Mouse (Mus musculus) liver, postnatal 0 days (tissue): ENCODE results near the gene Tpgs1. TPM values are rescaled to one million over a fixed set of nuclear protein-coding genes. Genes with fewer than 3 reads are reported as not detected.

ENCODE experiments used
- ATAC-seq: fragments of 200-750 bp; cut with Nextera tagmentation; 2 replicates; pipeline ENCODE4 v1.8.0; 2017; ENCODE audit warnings: mild to moderate bottlenecking, moderate library complexity
- DNase-seq: peaks from one replicate; pipeline ENCODE4 v3.0.0-alpha.2; 2016
- H3K27ac ChIP-seq: fragments of 300-500 bp; sonication (generic); 2 replicates; pipeline ENCODE4 v1.5.1; 2014; ENCODE audit warnings: antibody characterized with exemption, moderate library complexity, mild to moderate bottlenecking, low read depth
- H3K27me3 ChIP-seq: fragments of 300-500 bp; sonication (generic); 2 replicates; pipeline ENCODE4 v1.6.1; 2014; ENCODE audit warnings: low read length, control low read depth, mixed read lengths; ENCODE audit not compliant: insufficient read depth
- H3K36me3 ChIP-seq: fragments of 300-500 bp; sonication (generic); replicated peaks from 2 replicates; pipeline ENCODE4 v1.6.1; 2014; ENCODE audit warnings: mild to moderate bottlenecking, control low read depth, low read length, moderate library complexity, mixed read lengths; ENCODE audit not compliant: insufficient read depth
- H3K4me1 ChIP-seq: fragments of 300-500 bp; sonication (generic); 2 replicates; pipeline ENCODE4 v1.6.1; 2014; ENCODE audit warnings: antibody characterized with exemption, mild to moderate bottlenecking, control low read depth; ENCODE audit not compliant: insufficient read depth
- H3K4me2 ChIP-seq: fragments of 300-500 bp; sonication (generic); 2 replicates; pipeline ENCODE4 v1.6.1; 2014; ENCODE audit warnings: low read depth, mild to moderate bottlenecking, low read length, moderate library complexity, mixed read lengths
- H3K4me3 ChIP-seq: fragments of 300-500 bp; sonication (generic); 2 replicates; pipeline ENCODE4 v1.5.1; 2014; ENCODE audit warnings: low read depth, low read length
- H3K9ac ChIP-seq: fragments of 300-500 bp; sonication (generic); replicated peaks from 2 replicates; pipeline ENCODE4 v1.6.1; 2014; ENCODE audit warnings: mild to moderate bottlenecking, moderate library complexity
- H3K9me3 ChIP-seq: fragments of 300-500 bp; sonication (generic); 2 replicates; pipeline ENCODE4 v1.6.1; 2016; ENCODE audit warnings: mild to moderate bottlenecking, control low read depth, low read length, mixed read lengths
- CTCF ChIP-seq: sonication (generic); IDR thresholded peaks from 2 replicates; pipeline ENCODE4 v1.5.1; 2016; ENCODE audit warnings: antibody characterized with exemption, low read depth
- EP300 ChIP-seq: IDR thresholded peaks from 2 replicates; pipeline ENCODE4 v1.6.1; 2016; ENCODE audit warnings: antibody characterized with exemption, low read depth, mild to moderate bottlenecking
- WGBS: fragments of 180-500 bp; shearing (Covaris S2); extraction: QIAGEN DNeasy Blood & Tissue Kit; methylation state at CpG from one replicate; pipeline ENCODE4 v1.1.7; 2014; ENCODE audit not compliant: insufficient replicate concordance; 5-methylcytosine and 5-hydroxymethylcytosine counted together
- polyA plus RNA-seq: library from polyadenylated mRNA; unstranded; fragments of >200 nt; fragmentation: Nextera tagmentation; extraction: Ambion mirVana; gene quantifications from 2 replicates; pipeline ENCODE4 v1.2.1, GENCODE M21; 2015

Gene Tpgs1
- polyA plus RNA-seq, 1 experiment from 2014 or later: 24.9 TPM

GRCm38 (mm10) chr10:79686219-79686618, 17.1 kb downstream of the Tpgs1 start:
- DNase-seq (no peak), ATAC-seq (no peak)
- H3K4me2 ChIP-seq: no peak overlapping the region
- no peak overlapping the region for H3K4me3 ChIP-seq
- TF ChIP-seq CTCF (no peak), EP300 (no peak)
- WGBS: 83% methylated on average over 2 of the region's 2 CpGs
- H3K36me3 ChIP-seq: peaks cover 49% of the 10 kb centered on the region
- no peaks in the 10 kb centered on the region for H3K27me3 ChIP-seq
- no peaks in the 10 kb centered on the region for H3K9me3 ChIP-seq
- H3K27ac ChIP-seq: no peak overlapping the region
- no peak overlapping the region for H3K9ac ChIP-seq
- H3K4me1 ChIP-seq: peaks cover 22% of the 10 kb centered on the region

GRCm38 (mm10) chr10:79686691-79687090, 17.5 kb downstream of the Tpgs1 start:
- no peak for ATAC-seq
- no peak for DNase-seq
- 100% methylated on average over 1 of the region's 1 CpGs for WGBS

GRCm38 (mm10) chr10:79687513-79687912, 18.3 kb downstream of the Tpgs1 start:
- WGBS: 97% methylated on average over 6 of the region's 6 CpGs
- H3K4me3 ChIP-seq: no peak overlapping the region
- peaks cover 19% of the 10 kb centered on the region for H3K4me1 ChIP-seq
- DNase-seq (no peak), ATAC-seq (no peak)
- no peak overlapping the region for H3K9ac ChIP-seq
- no peak for TF ChIP-seq EP300
- TF ChIP-seq CTCF: no peak
- no peak overlapping the region for H3K4me2 ChIP-seq
- no peaks in the 10 kb centered on the region for H3K9me3 ChIP-seq
- H3K27me3 ChIP-seq: no peaks in the 10 kb centered on the region
- H3K27ac ChIP-seq: no peak overlapping the region
- H3K36me3 ChIP-seq: peaks cover 49% of the 10 kb centered on the region

More at GRCm38 (mm10) chr10:79686691-79687090, 17.5 kb downstream of the Tpgs1 start:
- no peak overlapping the region for H3K4me3 ChIP-seq
- no peaks in the 10 kb centered on the region for H3K9me3 ChIP-seq
- H3K36me3 ChIP-seq: peaks cover 49% of the 10 kb centered on the region
- no peak overlapping the region for H3K9ac ChIP-seq
- no peak overlapping the region for H3K27ac ChIP-seq
- H3K4me2 ChIP-seq: no peak overlapping the region
- TF ChIP-seq EP300 (no peak), CTCF (no peak)
- peaks cover 19% of the 10 kb centered on the region for H3K4me1 ChIP-seq
- no peaks in the 10 kb centered on the region for H3K27me3 ChIP-seq

GRCm38 (mm10) chr10:79688720-79689119, 19.6 kb downstream of the Tpgs1 start, which contains the start of gene Gzmm:
Gene Gzmm, plus strand, starts transcription at chr10:79689020.
- peaks cover 49% of the 10 kb centered on the region for H3K36me3 ChIP-seq
- H3K4me3 ChIP-seq: no peak within 1 kb of the TSS
- H3K9ac ChIP-seq: no peak within 1 kb of the TSS
- no peak for DNase-seq
- TF ChIP-seq EP300: no peak
- no peak for TF ChIP-seq CTCF
- peaks cover 10% of the 10 kb centered on the region for H3K4me1 ChIP-seq
- ATAC-seq: 0 out of 2 replicates have a peak, but pooled peaks have one; percentile 16
- 85% methylated on average over 4 of the region's 4 CpGs for WGBS
- no peak within 1 kb of the TSS for H3K27ac ChIP-seq
- no peaks in the 10 kb centered on the region for H3K27me3 ChIP-seq
- no peaks in the 10 kb centered on the region for H3K9me3 ChIP-seq
- H3K4me2 ChIP-seq: no peak within 1 kb of the TSS

- DNase-seq (no peak), ATAC-seq (no peak)
- peaks cover 6% of the 10 kb centered on the region for H3K4me1 ChIP-seq
- no peaks in the 10 kb centered on the region for H3K9me3 ChIP-seq
- no peak for TF ChIP-seq CTCF
- no peak for TF ChIP-seq EP300
- no peaks in the 10 kb centered on the region for H3K27me3 ChIP-seq
- peaks cover 49% of the 10 kb centered on the region for H3K36me3 ChIP-seq
- H3K4me3 ChIP-seq: no peak overlapping the region
- 84% methylated on average over 3 of the region's 3 CpGs for WGBS
- H3K9ac ChIP-seq: no peak overlapping the region
- no peak overlapping the region for H3K27ac ChIP-seq
- no peak overlapping the region for H3K4me2 ChIP-seq
Measured at GRCm38 (mm10) chr10:79689178-79689577, 20.0 kb downstream of the Tpgs1 start.

GRCm38 (mm10) chr10:79691986-79692548, 22.9 kb downstream of the Tpgs1 start:
- Histone ChIP-seq H3K27me3 (no peaks in the 10 kb centered on the region), H3K4me1 (peaks cover 14% of the 10 kb centered on the region), H3K9ac (no peak overlapping the region), H3K4me3 (no peak overlapping the region), H3K9me3 (no peaks in the 10 kb centered on the region), H3K36me3 (peaks cover 23% of the 10 kb centered on the region), H3K4me2 (no peak overlapping the region), H3K27ac (no peak overlapping the region)
- no peak for ATAC-seq
- TF ChIP-seq CTCF: peak; percentile 51
- no peak for TF ChIP-seq EP300
- WGBS: 94% methylated on average over 2 of the region's 2 CpGs
- DNase-seq: no peak
